Mouse (Mus musculus): ENCODE results near the gene Ralgapa2.

The Ralgapa2 gene

DNA sequence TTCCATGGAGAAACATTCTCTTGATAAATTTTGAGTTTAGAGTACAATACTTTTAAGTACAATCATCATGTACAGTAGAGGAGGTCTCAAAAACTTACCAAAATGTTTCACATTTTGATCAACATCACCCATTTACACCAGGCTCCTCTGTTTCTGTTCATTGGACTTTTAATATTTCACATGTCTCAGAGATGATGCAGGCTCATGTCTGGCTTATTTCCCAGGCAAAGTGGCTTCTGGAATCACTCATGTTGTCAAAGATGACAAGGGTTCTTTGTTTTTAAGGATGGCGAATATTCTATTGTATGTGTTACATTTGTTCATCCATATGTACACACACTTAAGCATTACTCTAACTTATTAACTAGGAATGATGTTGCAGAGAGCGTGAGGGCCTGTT is 152.5 kb downstream of the Ralgapa2 start:
- DNase-seq (ENCODE audit: low spot score): no peak

DNA sequence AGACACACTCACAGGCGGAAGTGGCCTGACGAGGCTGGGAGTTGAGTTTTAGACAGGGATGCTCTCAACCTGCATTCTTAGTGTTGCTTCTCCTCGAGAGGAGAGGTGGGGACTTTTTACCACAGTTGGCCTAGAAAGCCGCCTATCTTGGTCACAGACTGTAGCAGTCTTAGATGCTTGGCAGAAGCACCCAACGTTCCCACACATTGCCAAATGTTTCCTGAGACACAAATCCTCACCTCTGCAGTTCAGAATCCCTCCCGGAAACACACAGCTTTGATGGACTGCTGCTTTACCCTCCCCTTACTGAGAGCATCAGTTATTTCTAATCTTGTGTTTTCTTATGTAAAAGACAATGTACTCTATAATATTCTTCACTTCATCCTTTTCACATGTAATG is 155.6 kb downstream of the Ralgapa2 start:
- no peak for DNase-seq (ENCODE audit: low spot score)

- DNase-seq (ENCODE audit: low spot score): no peak
Observed at GRCm38 (mm10) chr2:146350230-146350629, 161.9 kb downstream of the Ralgapa2 start.

DNA sequence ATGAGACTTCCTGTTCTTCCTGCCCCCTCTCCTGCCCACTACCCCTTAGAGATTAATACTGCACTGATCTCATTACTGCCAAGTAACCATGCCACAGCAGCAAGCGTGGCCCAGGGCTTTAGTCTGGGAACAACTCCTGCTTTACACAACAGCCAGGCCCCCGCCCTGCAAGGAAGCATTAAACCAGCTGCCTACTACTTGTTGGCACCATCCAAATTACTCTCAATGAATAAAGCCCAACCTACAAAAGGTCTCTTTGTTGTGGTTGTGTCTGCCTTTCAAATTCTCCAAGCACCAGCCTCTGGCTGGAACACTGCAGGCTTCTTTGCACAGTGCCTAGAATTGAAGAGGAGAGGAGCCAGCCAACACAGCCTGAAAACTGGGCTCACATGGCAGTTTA is 164.2 kb downstream of the Ralgapa2 start:
- DNase-seq (ENCODE audit: low spot score): no peak

GRCm38 (mm10) chr2:146340090-146340489 is 172.1 kb downstream of the Ralgapa2 start:
- DNase-seq (ENCODE audit: low spot score): no peak

DNA sequence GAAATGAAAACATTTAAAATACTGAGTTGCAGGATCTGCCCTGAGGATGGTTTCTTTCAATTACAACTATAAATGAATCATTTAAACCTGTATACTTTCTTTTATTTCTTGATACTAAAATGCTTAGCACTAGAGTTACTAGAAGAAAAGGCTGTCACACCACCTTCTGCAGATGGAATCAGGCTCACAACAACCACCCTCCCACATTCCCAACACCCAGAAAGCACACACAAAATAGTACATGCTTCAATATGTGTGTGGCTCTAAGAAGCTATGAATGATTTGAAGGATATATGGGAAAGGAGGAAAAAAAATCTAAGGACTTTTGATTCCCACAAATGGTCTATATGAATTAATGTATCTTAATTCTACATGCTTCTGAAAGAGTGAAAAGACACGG is 174.6 kb downstream of the Ralgapa2 start:
- no peak for DNase-seq (ENCODE audit: low spot score)

DNA sequence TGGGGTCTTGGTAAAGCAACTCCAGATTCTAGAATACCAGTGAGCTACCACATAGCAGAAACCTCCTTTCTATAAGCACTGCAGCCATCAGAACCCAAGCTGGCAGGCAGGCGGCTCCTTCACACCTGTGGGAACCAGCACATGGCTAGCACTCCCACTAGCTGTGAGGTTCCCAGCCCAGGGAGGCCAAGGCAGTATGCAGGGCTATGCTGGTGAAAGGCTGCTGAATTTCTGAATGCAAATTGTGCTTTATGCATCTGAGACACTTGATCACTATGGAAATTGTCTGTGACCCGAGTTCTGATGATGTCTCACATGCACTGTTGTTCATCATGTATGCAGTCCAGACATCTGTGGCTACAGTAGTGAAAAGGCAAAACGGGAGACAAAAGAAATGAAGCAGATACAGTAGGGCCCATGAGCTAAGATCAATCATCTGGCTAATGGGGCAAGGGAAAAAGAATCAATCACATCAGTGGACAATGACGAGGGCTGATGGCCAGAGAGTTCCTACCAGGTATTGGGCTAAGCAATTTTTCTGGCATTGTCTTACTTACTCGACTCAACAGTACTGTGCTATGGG is 180.2 kb downstream of the Ralgapa2 start:
- no peak for DNase-seq (ENCODE audit: low spot score)

GRCm38 (mm10) chr2:146330772-146331281 is 181.3 kb downstream of the Ralgapa2 start:
- peak; percentile 63 for DNase-seq (ENCODE audit: low spot score)

DNA sequence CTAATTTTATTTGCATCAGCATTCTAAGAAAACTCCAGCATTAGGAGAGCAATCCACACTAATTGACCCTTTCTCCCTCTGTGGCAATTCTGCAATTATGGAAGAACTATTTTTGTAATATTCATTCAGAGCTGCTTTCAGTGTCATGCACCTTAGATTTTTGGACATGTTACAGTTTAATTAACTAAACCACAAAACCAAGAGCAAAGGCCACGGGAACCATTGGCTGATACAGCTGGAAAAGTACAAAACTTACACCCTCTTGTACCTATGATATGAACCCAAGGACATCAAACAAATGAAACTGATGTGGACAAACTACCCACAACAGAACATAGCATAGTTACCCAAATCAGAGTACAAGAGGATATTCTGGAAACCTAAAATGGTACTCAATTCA is 182.0 kb downstream of the Ralgapa2 start:
- DNase-seq (ENCODE audit: low spot score): no peak

DNA sequence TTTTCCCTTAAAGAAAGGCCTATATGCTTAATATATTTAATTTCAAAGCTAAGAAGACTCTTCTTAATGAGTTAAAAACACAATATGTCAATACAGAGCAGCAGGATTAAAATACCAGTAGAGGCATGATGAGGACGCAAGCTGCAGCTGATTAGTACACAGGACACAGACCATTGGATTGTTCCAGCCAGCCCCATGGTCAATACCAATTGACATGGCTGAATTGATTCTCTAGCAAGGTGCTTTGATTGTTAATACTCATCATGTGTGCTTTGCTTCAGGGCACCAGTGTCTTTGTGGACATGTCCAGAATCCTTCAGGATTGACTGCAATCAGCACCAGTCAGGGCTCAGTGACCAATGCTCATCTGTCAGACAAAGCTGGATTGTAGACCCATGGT is 185.5 kb downstream of the Ralgapa2 start:
- peak; percentile 22 for DNase-seq (ENCODE audit: low spot score)

DNA sequence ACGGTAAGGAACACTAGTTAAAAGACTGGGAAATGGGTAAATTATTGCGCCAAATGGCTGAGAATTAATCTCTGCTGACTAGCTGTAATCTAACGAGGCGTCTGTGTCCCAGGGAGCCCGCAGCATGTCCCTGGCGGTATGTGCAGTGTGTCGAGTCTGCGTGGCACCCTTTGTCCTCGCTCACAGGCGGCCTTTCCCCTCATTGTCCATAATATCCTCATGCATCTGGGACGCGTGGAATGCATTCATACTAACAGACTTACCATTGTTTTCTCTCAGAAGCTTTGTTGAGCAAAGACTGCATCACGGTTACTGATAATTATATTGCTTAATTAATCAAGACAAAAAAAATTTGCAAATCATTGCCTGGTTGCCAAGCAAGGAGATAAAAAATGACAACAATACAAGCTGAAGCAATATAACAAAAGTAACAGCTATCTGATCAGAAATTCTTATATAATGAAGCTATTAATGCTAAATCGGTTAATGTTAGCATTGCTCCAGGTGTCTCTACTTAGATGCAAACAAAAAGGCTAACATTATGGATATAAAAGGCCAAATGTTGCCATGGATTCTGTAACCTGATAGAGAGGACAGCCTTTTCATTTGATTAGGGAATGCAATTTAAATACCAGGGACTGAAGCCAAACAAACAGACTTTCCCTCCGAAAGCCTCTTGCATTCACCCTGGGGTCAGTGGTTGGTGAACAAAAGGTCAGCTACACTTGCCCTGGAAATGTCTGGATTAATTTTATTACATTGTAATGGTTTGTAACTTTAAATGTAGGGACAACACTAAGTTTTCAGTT is 187.0 kb downstream of the Ralgapa2 start:
- peak; percentile 69 for DNase-seq (ENCODE audit: low spot score)

- DNase-seq (ENCODE audit: low spot score): no peak
Observed at GRCm38 (mm10) chr2:146324140-146324906, 187.8 kb downstream of the Ralgapa2 start.

DNA sequence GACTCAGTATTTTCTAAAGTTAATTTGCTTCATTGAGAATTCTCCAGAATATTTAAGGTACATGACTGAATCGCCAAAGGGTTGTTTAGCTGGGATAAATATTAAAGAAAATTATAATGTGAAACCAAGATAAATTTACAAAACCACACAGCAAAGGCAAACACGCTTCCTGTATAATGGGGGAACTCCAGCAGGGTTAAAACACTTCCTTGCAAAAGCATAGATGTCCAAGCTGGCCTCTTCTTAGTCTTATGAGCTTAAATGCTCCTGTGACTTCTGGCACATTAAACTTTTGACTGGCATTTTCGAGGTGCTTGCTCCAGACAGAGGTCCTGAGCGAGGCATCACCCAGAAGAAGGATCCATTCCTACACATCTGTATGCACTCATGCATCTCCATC is 188.6 kb downstream of the Ralgapa2 start:
- DNase-seq (ENCODE audit: low spot score): no peak

- no peak for DNase-seq (ENCODE audit: low spot score)
Observed at GRCm38 (mm10) chr2:146322770-146323169, 189.4 kb downstream of the Ralgapa2 start.

DNA sequence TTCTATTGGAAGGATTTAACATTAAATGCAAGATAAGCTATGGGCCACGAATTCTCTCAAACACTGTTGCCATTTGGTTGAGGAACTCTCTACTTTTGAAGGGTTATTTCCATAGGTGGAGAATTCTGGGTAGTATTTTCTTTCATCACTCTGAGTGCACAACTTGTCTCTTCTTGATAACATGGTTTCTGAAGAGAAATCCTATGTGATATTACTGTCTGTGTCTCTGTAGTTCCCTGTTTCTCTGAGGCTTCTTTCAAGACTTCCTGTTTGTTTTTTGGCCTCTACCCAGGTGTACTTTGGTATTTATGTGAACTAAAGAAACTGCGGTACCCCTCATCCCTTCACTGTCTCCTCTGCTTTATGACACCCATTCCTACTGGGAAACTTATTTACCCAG is 190.1 kb downstream of the Ralgapa2 start:
- no peak for DNase-seq (ENCODE audit: low spot score)

GRCm38 (mm10) chr2:146320666-146321065 is 191.5 kb downstream of the Ralgapa2 start:
- DNase-seq (ENCODE audit: low spot score): no peak

- no peak for DNase-seq (ENCODE audit: low spot score)
Observed at GRCm38 (mm10) chr2:146314751-146315150, 197.4 kb downstream of the Ralgapa2 start.

DNA sequence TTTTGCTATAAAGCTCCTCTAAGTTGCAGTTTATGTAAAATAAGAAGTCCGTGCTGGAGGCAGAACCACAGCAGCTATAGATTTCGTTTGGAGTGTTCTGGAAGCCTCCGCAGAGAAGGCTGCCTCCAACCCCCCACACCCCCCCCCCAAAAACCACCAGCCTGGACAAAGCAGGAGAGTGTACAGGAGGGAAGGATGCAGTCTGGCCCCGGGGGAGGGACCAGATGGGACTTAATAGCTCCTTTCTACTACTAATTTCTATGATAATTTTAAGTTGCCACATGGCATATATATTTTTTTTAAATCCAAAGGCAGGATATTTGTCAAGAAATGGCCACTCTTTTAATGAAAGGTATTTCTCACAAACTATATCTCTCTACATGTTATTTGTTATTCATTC is 198.3 kb downstream of the Ralgapa2 start:
- no peak for DNase-seq (ENCODE audit: low spot score)

DNA sequence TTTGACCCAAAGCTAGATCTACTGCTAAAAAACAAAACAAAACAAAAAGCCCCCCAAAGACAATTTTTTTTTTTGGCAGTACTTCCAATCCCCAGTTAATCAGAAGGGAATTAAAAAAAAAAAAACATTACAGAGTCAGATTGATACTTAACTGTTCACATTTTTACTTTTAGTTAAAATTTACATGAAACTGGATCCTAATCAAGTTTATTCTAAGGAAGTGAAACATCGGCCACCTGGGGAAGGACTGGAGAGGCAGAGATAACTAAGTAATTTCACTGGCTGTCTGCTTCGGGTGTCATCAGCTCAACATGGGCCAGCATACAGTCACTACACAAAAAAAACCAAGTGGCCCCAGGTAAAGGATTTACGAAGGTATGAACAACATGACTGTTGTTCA is 201.4 kb downstream of the Ralgapa2 start:
- no peak for DNase-seq (ENCODE audit: low spot score)

DNA sequence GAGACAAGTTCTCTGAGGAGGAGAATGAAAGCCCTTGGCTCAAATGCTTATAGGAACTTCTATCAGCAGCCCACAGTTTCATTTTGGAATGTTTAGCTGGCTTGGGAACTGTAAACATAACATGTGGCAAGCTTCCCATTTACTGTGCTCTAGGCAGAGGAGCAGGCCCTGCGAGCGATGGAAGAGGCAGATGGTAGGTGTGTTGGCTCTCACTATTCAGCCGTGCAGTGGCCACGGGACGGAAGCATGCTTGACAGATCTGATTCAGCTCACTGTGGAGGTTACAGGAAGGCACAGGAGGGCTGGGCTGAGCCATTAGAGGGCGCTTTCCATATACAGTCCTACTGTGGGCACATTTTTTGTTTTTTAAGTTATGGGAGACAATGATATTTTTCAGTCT is 201.9 kb downstream of the Ralgapa2 start:
- DNase-seq (ENCODE audit: low spot score): peak; percentile 25

- no peak for DNase-seq (ENCODE audit: low spot score)
Observed at GRCm38 (mm10) chr2:146309413-146309812, 202.7 kb downstream of the Ralgapa2 start.

DNA sequence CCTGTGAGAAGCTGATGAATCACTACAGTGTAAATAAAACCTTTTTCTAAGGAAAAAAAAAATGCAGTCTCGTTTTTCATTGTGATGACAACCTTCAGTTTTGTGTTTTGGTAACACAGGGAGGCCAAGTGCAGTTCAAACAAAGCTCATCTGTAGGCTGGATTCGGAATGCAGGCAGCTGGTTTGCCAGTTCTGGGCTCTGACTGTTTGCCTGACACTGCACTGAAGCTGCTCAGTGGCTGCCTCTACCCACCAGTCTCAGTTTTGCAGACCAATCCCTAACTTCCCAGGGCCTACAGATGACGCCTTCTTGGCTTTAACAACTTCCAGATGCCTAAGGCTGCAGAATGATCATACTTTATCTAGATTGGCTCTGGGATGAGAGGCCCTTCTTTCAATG is 205.1 kb downstream of the Ralgapa2 start:
- DNase-seq (ENCODE audit: low spot score): peak; percentile 46
